Mouse (Mus musculus): ENCODE results near the gene Ephx1.
"Not testable (repeated sequence)": the region's sequence is repeated elsewhere in the genome, so short reads cannot be mapped to it uniquely, and the experiment has no call there.

Ephx1 gene

GRCm38 (mm10) chr1:180974126-180974746, 46.5 kb downstream of the Ephx1 start:
- peak; percentile 38 for DNase-seq (ENCODE audit: low spot score)

- DNase-seq (ENCODE audit: low spot score) = no peak
Measured at GRCm38 (mm10) chr1:180972941-180973340, 47.8 kb downstream of the Ephx1 start.

DNA sequence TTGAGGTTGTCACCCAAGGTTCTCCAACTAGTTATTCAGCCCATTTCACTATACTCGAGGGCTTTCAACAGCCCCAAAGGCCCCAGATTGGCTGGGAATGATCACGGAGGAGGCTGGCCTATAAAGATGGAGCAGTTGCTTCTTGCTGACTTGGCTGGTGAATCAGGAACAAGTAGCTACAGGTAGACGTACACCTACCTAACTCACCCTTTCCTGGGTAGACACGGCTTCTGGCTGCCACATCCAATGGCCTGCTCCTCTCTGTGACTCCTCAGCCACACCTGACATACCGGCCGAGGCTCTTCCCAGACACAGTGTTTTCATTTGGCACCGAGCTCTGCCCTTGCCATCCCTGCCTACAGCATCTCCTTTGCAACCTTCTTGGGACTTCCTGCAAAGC, 53.4 kb downstream of the Ephx1 start:
- no peak for DNase-seq (ENCODE audit: low spot score)

DNA sequence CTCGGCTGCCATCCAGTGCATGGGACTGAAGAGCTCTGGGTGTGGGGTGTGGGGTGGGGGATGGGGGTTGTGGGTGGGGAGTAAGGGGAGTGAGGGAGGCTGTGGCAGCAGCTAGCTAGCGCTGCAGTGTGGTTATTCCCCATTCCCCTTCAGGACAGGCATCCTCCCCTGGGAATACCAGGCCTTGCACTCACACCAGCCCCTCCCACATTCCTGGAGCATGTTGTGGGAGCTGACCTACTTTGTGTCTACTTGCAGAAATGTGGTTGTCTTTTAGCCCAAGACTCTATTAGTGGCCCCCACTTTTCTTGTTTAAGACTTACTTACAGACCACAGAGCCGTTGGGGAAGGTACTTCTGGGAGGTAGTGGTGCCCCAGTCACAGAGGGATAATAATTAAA, 54.2 kb downstream of the Ephx1 start:
- no peak for DNase-seq (ENCODE audit: low spot score)

- no peak for DNase-seq (ENCODE audit: low spot score)
Measured at GRCm38 (mm10) chr1:180965786-180966185, 54.9 kb downstream of the Ephx1 start.

DNA sequence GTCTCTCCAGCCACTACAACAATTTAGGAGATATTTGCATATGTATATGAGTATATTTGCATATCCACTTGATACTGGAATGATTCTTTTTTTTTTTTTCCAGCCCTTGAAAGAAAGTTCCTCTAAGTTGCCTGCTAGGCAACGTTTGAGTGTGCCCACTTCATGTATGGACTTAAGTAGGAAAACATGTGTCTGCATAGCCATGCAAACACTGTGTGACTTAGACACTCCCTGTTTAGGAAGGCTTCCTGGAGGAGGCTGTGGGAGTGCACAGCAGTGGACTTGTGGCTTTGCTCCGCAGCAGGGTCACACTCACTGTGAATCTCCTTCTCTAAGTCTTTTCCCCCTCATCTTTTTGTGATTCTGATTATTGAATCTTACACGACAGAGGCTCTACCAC, 61.9 kb downstream of the Ephx1 start:
- DNase-seq (ENCODE audit: low spot score) = no peak

GRCm38 (mm10) chr1:180957989-180958388, 62.7 kb downstream of the Ephx1 start:
- DNase-seq (ENCODE audit: low spot score) = no peak

DNA sequence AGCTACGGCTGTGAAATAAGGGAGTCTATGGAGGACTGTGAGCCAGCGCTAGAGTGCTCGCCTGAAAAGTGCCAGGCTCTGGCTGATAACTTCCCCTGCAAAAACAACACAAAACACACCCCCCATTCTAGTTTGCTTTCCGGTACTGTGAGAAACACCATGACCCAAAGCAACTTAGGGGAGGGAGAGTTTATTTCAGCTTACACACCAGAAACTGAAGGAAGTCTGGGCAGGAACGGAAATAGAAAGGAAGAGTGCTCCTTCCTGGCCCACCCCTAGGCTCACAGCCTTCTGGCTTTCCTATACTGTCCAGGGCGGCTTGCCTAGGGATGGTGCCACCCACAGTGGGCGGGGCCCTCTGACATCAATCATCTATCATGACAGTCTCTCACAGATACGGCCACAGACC, 63.7 kb downstream of the Ephx1 start:
- no peak for DNase-seq (ENCODE audit: low spot score)

DNA sequence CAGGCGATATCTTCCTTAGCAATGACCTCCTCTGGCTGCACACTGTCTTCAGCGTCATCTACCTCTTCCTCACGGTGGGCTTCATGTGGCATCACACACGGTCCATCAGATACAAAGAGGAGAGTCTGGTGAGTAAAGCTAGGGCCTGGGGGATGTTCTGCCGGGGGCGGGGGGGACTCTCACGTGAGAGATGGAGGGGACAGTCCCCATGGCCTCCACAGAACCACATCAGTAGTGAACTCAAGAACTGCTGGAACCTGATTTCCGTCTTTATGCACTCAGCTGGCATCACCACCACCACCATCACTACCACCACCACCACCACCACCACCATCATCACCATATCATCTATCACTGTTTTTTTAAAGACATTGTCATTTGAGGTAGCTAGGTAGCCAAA, 64.3 kb downstream of the Ephx1 start:
- no peak for DNase-seq (ENCODE audit: low spot score)

DNA sequence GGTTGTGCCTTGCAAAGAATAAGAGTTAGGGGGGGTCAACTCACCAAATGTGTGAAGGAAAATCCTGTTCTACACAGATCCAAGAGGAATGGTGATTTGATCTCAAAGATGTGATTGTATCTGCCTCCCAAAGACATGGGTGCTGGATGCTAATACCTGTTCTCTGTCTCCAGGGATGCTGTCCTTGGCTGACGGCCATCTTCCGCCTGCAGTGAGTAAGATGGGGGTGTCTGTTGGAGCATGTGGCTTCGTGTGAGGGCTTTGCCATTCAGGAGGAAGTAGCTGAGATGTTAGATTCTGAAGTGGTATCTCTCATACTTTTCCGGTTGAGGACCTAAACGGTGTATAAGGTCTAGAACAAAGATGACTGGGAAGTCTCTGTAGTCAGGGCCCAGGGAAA, 67.9 kb downstream of the Ephx1 start:
- DNase-seq (ENCODE audit: low spot score) = no peak

- no peak for DNase-seq (ENCODE audit: low spot score)
Measured at GRCm38 (mm10) chr1:180952085-180952746, 68.5 kb downstream of the Ephx1 start.

GRCm38 (mm10) chr1:180946448-180946847, 74.3 kb downstream of the Ephx1 start:
- DNase-seq (ENCODE audit: low spot score) = no peak

- no peak for DNase-seq (ENCODE audit: low spot score)
Measured at GRCm38 (mm10) chr1:180945001-180945980, 75.4 kb downstream of the Ephx1 start.

DNA sequence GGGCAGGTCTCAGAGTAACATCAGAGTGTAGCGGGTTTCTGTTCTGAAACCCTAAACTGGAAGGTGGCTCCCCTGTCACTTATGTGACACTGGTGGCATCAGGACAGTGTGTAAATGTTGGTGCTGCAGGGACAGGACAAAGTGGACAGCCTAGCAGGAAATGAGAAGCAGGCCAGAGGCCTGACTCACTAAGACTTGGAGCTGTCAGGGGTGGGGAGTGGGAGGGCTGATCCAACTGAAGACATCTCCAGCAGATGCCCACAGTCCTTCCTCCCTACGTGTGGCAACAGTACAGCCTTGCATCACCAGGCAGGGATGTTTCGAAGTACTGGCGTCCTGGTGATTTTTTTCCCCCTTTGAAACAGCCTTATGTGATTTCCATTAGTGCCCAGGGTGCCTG, 76.2 kb downstream of the Ephx1 start:
- no peak for DNase-seq (ENCODE audit: low spot score)

GRCm38 (mm10) chr1:180943896-180944295, 76.8 kb downstream of the Ephx1 start:
- DNase-seq (ENCODE audit: low spot score) = no peak

DNA sequence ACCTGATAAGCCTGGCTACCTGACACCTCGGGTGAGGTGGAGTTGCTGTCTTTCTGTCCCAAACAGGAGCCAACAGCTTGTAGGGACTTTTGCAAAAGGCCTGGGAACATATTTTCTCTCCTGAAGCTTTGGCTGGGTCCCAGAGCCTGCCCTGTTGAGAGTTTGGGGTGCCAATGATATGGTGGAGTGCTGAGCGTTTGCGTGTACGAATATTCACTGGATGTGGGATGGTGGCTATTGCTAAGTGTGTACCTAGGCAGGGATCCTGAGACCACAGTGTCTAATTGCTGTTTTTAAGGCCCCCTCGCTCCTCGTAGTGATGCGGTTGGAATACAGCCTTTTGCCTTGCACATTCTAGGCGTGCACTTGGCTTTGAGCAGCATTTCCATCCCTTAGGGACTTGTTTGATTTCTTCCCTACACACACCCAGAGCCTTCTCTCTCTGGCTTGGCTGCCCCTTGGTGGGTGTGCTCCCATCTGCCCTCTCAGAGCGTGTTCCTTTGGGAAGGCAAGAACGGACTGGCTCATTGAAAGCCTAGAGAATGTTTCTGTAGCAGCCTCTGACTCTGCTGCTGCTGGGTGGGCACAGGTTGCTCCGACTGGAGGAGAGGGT, 77.6 kb downstream of the Ephx1 start:
- no peak for DNase-seq (ENCODE audit: low spot score)

- DNase-seq (ENCODE audit: low spot score) = peak; percentile 73
Measured at GRCm38 (mm10) chr1:180942166-180943031, 78.3 kb downstream of the Ephx1 start, which contains the start of gene Tmem63a. Gene Tmem63a, plus strand, starts transcription at chr1:180942344.

DNA sequence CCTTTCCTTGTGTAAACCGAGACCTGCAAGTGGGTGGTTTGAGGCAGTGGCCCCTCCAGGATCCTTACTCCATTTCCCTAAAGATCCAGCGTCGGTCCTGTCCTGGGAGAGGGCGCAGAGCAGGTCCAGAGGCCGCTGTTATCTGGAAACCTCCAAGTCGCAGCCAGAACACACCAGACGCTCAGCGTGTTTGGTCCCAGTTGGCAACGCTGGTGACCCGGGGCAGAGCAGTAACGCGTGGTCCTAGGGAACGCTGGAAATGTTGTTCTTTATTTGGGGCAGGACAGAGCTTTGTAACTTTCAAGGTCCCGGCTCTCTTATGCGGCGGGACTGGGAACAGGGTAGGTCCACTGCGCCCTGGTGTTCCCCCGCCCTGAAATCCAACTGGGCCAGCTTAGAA, 79.0 kb downstream of the Ephx1 start:
- DNase-seq (ENCODE audit: low spot score) = no peak

DNA sequence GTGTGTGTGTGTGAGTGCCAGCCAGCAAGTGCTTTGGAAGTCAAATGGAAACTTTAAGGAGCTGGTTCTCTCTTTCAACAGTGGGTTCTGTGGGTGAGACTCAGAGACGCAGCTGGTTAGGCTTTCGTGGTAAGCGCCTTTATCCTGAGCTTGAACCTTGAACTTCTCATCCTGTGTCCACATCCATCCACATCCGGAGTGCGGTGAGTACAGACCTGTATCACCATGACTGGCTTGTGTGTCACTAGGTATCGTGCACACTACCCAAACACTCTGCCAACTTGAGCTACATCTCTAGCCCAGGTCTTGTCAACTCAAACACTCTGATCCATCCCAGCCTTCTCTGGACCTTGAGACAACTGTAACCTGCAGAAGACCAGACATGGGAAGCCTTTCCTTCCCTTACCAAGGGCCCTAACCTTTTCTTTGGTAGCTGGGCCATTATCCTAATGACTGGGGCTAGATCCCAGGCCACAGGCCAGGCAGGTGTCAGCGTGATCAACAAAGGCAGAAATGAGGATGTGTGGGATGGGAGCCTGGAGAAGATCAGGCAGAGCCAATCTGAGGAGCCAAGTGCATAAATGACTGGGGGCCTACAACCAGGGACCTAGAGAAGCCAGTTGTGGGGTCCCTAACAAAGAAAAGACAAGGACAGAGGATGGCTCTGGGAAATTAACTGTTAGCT, 79.8 kb downstream of the Ephx1 start:
- no peak for DNase-seq (ENCODE audit: low spot score)

- not testable (repeated sequence) for DNase-seq (ENCODE audit: low spot score)
Measured at GRCm38 (mm10) chr1:180938781-180939180, 81.9 kb downstream of the Ephx1 start.

GRCm38 (mm10) chr1:180937631-180938030, 83.1 kb downstream of the Ephx1 start:
- DNase-seq (ENCODE audit: low spot score) = not testable (repeated sequence)
